Mouse (Mus musculus): ENCODE data around the gene Dclk2. TPM values are rescaled to one million over a fixed set of nuclear protein-coding genes. Genes with fewer than 3 reads are reported as not detected.

Dclk2 gene
- polyA plus RNA-seq, 1 experiment from 2014 or later = 4.2 TPM

- 60% methylated on average over 13 of the region's 13 CpGs for WGBS
- no peak overlapping the region for H3K4me2 ChIP-seq (ENCODE audit: low read depth, low read length)
- no peak overlapping the region for H3K4me3 ChIP-seq (ENCODE audit: low read length)
- H3K36me3 ChIP-seq (ENCODE audit: control insufficient read depth, insufficient read depth, low read length) = no peaks in the 10 kb centered on the region
- H3K4me1 ChIP-seq (ENCODE audit: control insufficient read depth, insufficient read depth, low read length) = peaks cover 7% of the 10 kb centered on the region
- no peak for ATAC-seq
- H3K27ac ChIP-seq (ENCODE audit: low read length) = no peak overlapping the region
- H3K27me3 ChIP-seq (replicated peaks; ENCODE audit: control insufficient read depth, insufficient read depth, low read length) = no peaks in the 10 kb centered on the region
- no peaks in the 10 kb centered on the region for H3K9me3 ChIP-seq (ENCODE audit: control insufficient read depth, low read length)
- H3K9ac ChIP-seq (ENCODE audit: low read depth, low read length) = no peak overlapping the region
Observed at GRCm38 (mm10) chr3:86818001-86818585, 102.6 kb downstream of the Dclk2 start.

GRCm38 (mm10) chr3:86812689-86813088, 108.0 kb downstream of the Dclk2 start:
- Histone ChIP-seq H3K4me3 (ENCODE audit: low read length) (no peak overlapping the region), H3K27me3 (replicated peaks; ENCODE audit: control insufficient read depth, insufficient read depth, low read length) (no peaks in the 10 kb centered on the region)
- 28% methylated on average over 3 of the region's 3 CpGs for WGBS

GRCm38 (mm10) chr3:86810908-86811307, 109.7 kb downstream of the Dclk2 start:
- 89% methylated on average over 5 of the region's 5 CpGs for WGBS
- Histone ChIP-seq H3K4me3 (ENCODE audit: low read length) (no peak overlapping the region), H3K36me3 (ENCODE audit: control insufficient read depth, insufficient read depth, low read length) (no peaks in the 10 kb centered on the region), H3K27me3 (replicated peaks; ENCODE audit: control insufficient read depth, insufficient read depth, low read length) (no peaks in the 10 kb centered on the region), H3K9ac (ENCODE audit: low read depth, low read length) (no peak overlapping the region), H3K4me2 (ENCODE audit: low read depth, low read length) (no peak overlapping the region), H3K27ac (ENCODE audit: low read length) (peak overlapping the region; percentile 68; the same call in 1 of the 2 replicates), H3K4me1 (ENCODE audit: control insufficient read depth, insufficient read depth, low read length) (0 out of 2 replicates have a peak, but pooled peaks cover 2% of the 10 kb centered on the region), H3K9me3 (ENCODE audit: control insufficient read depth, low read length) (no peaks in the 10 kb centered on the region)
- ATAC-seq = no peak

More at GRCm38 (mm10) chr3:86812689-86813088, 108.0 kb downstream of the Dclk2 start:
- ATAC-seq = peak; percentile 84
- no peak overlapping the region for H3K9ac ChIP-seq (ENCODE audit: low read depth, low read length)
- H3K4me2 ChIP-seq (ENCODE audit: low read depth, low read length) = no peak overlapping the region
- no peaks in the 10 kb centered on the region for H3K36me3 ChIP-seq (ENCODE audit: control insufficient read depth, insufficient read depth, low read length)
- 0 out of 2 replicates have a peak, but pooled peaks cover 2% of the 10 kb centered on the region for H3K4me1 ChIP-seq (ENCODE audit: control insufficient read depth, insufficient read depth, low read length)
- no peak overlapping the region for H3K27ac ChIP-seq (ENCODE audit: low read length)
- H3K9me3 ChIP-seq (ENCODE audit: control insufficient read depth, low read length) = no peaks in the 10 kb centered on the region

DNA sequence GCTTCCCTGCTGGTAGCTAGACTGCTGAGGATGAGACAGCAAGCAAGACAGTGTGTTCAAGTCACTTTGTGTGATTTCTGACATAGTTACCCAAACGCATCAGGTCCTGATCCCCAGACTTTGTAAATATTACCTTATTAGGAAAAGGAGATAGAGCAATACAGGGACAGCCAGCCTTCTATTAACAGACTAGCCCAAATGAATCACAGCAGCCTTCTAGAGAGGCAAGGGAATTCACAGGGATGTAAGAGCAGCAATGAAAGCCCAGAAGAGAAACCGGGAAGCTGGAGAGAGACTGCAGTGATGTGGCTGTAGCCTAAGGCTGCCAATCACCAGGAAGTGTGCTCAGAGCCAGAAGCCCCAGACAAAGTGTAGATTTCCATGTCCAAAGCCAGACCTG, 111.0 kb downstream of the Dclk2 start:
- Histone ChIP-seq H3K4me3 (ENCODE audit: low read length) (no peak overlapping the region), H3K27ac (ENCODE audit: low read length) (peak overlapping the region; percentile 68), H3K36me3 (ENCODE audit: control insufficient read depth, insufficient read depth, low read length) (no peaks in the 10 kb centered on the region), H3K4me2 (ENCODE audit: low read depth, low read length) (no peak overlapping the region), H3K27me3 (replicated peaks; ENCODE audit: control insufficient read depth, insufficient read depth, low read length) (no peaks in the 10 kb centered on the region), H3K9ac (ENCODE audit: low read depth, low read length) (no peak overlapping the region), H3K9me3 (ENCODE audit: control insufficient read depth, low read length) (no peaks in the 10 kb centered on the region), H3K4me1 (ENCODE audit: control insufficient read depth, insufficient read depth, low read length) (0 out of 2 replicates have a peak, but pooled peaks cover 2% of the 10 kb centered on the region)
- peak; percentile 62 for ATAC-seq
- 31% methylated on average over 2 of the region's 2 CpGs for WGBS

- no peak overlapping the region for H3K4me2 ChIP-seq (ENCODE audit: low read depth, low read length)
- no peaks in the 10 kb centered on the region for H3K27me3 ChIP-seq (replicated peaks; ENCODE audit: control insufficient read depth, insufficient read depth, low read length)
- 60% methylated on average over 9 of the region's 9 CpGs for WGBS
- ATAC-seq = peak; percentile 52; the same call in 1 of the 2 replicates
- H3K36me3 ChIP-seq (ENCODE audit: control insufficient read depth, insufficient read depth, low read length) = no peaks in the 10 kb centered on the region
- H3K27ac ChIP-seq (ENCODE audit: low read length) = peak overlapping the region; percentile 68
- 0 out of 2 replicates have a peak, but pooled peaks cover 2% of the 10 kb centered on the region for H3K4me1 ChIP-seq (ENCODE audit: control insufficient read depth, insufficient read depth, low read length)
- no peaks in the 10 kb centered on the region for H3K9me3 ChIP-seq (ENCODE audit: control insufficient read depth, low read length)
- no peak overlapping the region for H3K4me3 ChIP-seq (ENCODE audit: low read length)
- no peak overlapping the region for H3K9ac ChIP-seq (ENCODE audit: low read depth, low read length)
Observed at GRCm38 (mm10) chr3:86809199-86809598, 111.5 kb downstream of the Dclk2 start.

DNA sequence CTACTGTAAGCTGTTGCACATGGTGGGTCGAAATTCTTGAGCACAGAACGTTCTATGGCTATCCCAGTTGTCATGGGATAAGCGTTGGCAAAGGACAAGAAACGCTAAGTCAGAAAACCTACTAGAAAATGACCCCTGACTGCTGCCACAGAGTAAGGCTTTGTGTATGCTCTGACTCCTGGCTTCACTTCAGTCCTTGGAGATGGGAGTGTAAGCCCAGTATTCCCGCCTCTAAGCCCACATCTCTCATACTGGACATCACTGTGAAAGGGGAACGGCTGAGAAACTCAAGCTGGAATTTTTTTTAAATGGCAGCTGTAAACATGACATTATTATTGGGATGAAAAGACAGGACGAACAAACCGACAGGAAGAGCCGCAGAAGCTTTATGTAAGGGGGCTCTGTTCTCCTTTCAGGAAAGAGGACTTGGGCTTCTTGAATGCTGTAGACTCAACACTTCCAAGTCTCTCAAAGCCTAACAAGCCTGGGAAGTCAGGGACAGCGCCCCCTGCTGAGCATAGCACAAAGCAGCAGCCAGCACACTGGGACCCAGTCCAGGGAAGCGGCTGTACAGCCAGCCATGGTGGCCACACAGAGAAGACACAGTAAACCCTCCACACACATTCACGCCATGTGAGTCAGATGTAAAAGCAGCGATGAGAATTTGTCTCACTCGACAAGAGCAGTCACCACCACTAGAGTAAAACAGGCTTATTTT, 112.7 kb downstream of the Dclk2 start:
- WGBS = 68% methylated on average over 14 of the region's 14 CpGs
- Histone ChIP-seq H3K9ac (ENCODE audit: low read depth, low read length) (no peak overlapping the region), H3K36me3 (ENCODE audit: control insufficient read depth, insufficient read depth, low read length) (no peaks in the 10 kb centered on the region), H3K4me3 (ENCODE audit: low read length) (no peak overlapping the region), H3K27ac (ENCODE audit: low read length) (peak overlapping the region; percentile 68; the same call in 1 of the 2 replicates), H3K4me1 (ENCODE audit: control insufficient read depth, insufficient read depth, low read length) (0 out of 2 replicates have a peak, but pooled peaks cover 2% of the 10 kb centered on the region), H3K9me3 (ENCODE audit: control insufficient read depth, low read length) (no peaks in the 10 kb centered on the region), H3K4me2 (ENCODE audit: low read depth, low read length) (no peak overlapping the region), H3K27me3 (replicated peaks; ENCODE audit: control insufficient read depth, insufficient read depth, low read length) (no peaks in the 10 kb centered on the region)
- ATAC-seq = no peak

GRCm38 (mm10) chr3:86806834-86807233, 113.8 kb downstream of the Dclk2 start:
- Histone ChIP-seq H3K27ac (ENCODE audit: low read length) (no peak overlapping the region), H3K4me2 (ENCODE audit: low read depth, low read length) (no peak overlapping the region), H3K36me3 (ENCODE audit: control insufficient read depth, insufficient read depth, low read length) (no peaks in the 10 kb centered on the region), H3K4me1 (ENCODE audit: control insufficient read depth, insufficient read depth, low read length) (peaks cover 2% of the 10 kb centered on the region; the same call in 1 of the 2 replicates), H3K4me3 (ENCODE audit: low read length) (no peak overlapping the region), H3K9me3 (ENCODE audit: control insufficient read depth, low read length) (no peaks in the 10 kb centered on the region), H3K9ac (ENCODE audit: low read depth, low read length) (no peak overlapping the region), H3K27me3 (replicated peaks; ENCODE audit: control insufficient read depth, insufficient read depth, low read length) (no peaks in the 10 kb centered on the region)
- 88% methylated on average over 9 of the region's 9 CpGs for WGBS
- ATAC-seq = no peak

GRCm38 (mm10) chr3:86804265-86804664, 116.4 kb downstream of the Dclk2 start:
- Histone ChIP-seq H3K9ac (ENCODE audit: low read depth, low read length) (no peak overlapping the region), H3K27me3 (replicated peaks; ENCODE audit: control insufficient read depth, insufficient read depth, low read length) (no peaks in the 10 kb centered on the region), H3K4me2 (ENCODE audit: low read depth, low read length) (no peak overlapping the region), H3K4me3 (ENCODE audit: low read length) (no peak overlapping the region), H3K36me3 (ENCODE audit: control insufficient read depth, insufficient read depth, low read length) (no peaks in the 10 kb centered on the region), H3K4me1 (ENCODE audit: control insufficient read depth, insufficient read depth, low read length) (peaks cover 5% of the 10 kb centered on the region; the same call in 1 of the 2 replicates), H3K9me3 (ENCODE audit: control insufficient read depth, low read length) (no peaks in the 10 kb centered on the region), H3K27ac (ENCODE audit: low read length) (no peak overlapping the region)
- ATAC-seq = no peak
- 88% methylated on average over 9 of the region's 9 CpGs for WGBS

DNA sequence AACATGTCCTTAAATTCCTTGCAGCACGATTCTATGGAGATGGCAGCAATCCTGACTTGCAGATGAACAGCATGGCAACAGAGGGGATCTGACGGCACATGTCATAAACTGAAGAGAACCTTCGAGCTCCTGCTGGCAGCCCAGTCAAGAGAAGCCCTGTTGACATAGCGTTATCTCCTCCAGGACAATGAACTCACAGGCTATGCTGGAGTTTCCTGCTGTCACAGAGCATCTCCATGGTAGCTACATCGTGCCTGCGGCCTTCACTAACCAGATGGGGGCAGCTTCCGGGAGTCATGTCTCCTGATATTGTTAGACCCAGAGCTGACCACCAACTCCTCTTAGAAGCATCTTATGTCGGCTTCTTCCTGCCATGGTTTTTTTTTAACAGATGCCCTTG, 117.8 kb downstream of the Dclk2 start:
- WGBS = 43% methylated on average over 8 of the region's 8 CpGs
- H3K4me3 ChIP-seq (ENCODE audit: low read length) = no peak overlapping the region
- H3K4me2 ChIP-seq (ENCODE audit: low read depth, low read length) = no peak overlapping the region

More for the DNA sequence above, 117.8 kb downstream of the Dclk2 start:
- H3K9ac ChIP-seq (ENCODE audit: low read depth, low read length) = no peak overlapping the region
- no peaks in the 10 kb centered on the region for H3K27me3 ChIP-seq (replicated peaks; ENCODE audit: control insufficient read depth, insufficient read depth, low read length)
- no peak for ATAC-seq
- H3K27ac ChIP-seq (ENCODE audit: low read length) = no peak overlapping the region
- no peaks in the 10 kb centered on the region for H3K36me3 ChIP-seq (ENCODE audit: control insufficient read depth, insufficient read depth, low read length)
- H3K9me3 ChIP-seq (ENCODE audit: control insufficient read depth, low read length) = no peaks in the 10 kb centered on the region
- H3K4me1 ChIP-seq (ENCODE audit: control insufficient read depth, insufficient read depth, low read length) = peaks cover 2% of the 10 kb centered on the region; the same call in 1 of the 2 replicates
